Mouse (Mus musculus) myocyte (in vitro differentiated cells): ENCODE measurements around the gene AI464131.

ENCODE experiments used
- CEBPB ChIP-seq: IDR thresholded peaks from 2 replicates; pipeline ENCODE4 v1.6.1; 2011; ENCODE audit warnings: mild to moderate bottlenecking, moderate library complexity; ENCODE audit not compliant: poor library complexity, insufficient read depth, severe bottlenecking
- E2F4 ChIP-seq: IDR thresholded peaks from one replicate; pipeline ENCODE4 v1.6.1; 2011; ENCODE audit warnings: mild to moderate bottlenecking, control low read depth, moderate library complexity; ENCODE audit not compliant: insufficient read depth
- MYOG ChIP-seq, 3 experiments: IDR thresholded peaks; one replicate each; pipeline ENCODE4 v1.6.1; 2011; ENCODE audit warnings: control low read depth in 2 of 3, low read depth in 2 of 3, mild to moderate bottlenecking in 2 of 3; ENCODE audit not compliant: insufficient read length in 2 of 3, control insufficient read depth in 1 of 3, insufficient read depth in 1 of 3
- POLR2A ChIP-seq: IDR thresholded peaks from one replicate; pipeline ENCODE4 v1.6.1; 2011; ENCODE audit warnings: low read depth, mild to moderate bottlenecking, control low read depth, moderate library complexity; ENCODE audit not compliant: insufficient read length
- POLR2AphosphoS2 ChIP-seq: IDR thresholded peaks from one replicate; pipeline ENCODE4 v1.6.1; 2011; ENCODE audit warnings: low read depth, control low read depth; ENCODE audit not compliant: insufficient read length
- REST ChIP-seq: IDR thresholded peaks from one replicate; pipeline ENCODE4 v1.6.1; 2011; ENCODE audit warnings: mild to moderate bottlenecking, control low read depth, moderate library complexity; ENCODE audit not compliant: insufficient read depth, insufficient read length
- TCF12 ChIP-seq: IDR thresholded peaks from one replicate; pipeline ENCODE4 v1.6.1; 2011; ENCODE audit warnings: mild to moderate bottlenecking, control low read depth; ENCODE audit not compliant: poor library complexity, insufficient read depth, severe bottlenecking
- TCF3 ChIP-seq: IDR thresholded peaks from one replicate; pipeline ENCODE4 v1.6.1; 2011; ENCODE audit warnings: low read depth, control low read depth; ENCODE audit not compliant: insufficient read length
- USF1 ChIP-seq: IDR thresholded peaks from one replicate; pipeline ENCODE4 v1.6.1; 2011; ENCODE audit warnings: low read depth, mild to moderate bottlenecking, control low read depth, moderate library complexity

DNA sequence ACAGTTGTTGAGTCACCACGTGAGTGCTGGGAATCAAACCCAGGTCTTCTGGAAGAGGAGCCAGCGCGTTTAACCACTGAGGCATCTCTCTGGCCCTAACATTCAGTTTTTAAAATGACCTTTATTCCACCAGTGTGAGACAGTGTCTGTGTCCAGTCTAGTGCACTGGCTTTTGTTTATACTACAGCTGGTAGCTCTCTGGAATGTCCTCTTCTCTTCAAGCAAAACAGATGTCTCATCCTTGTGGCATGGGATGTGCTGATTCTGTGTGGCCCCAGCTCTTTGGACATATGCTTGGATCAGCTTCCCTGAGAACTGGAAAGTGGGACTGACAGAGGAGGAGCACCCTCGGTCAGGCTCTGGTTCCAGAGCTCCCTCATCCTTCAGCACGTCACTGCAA lies 32.0 kb upstream of the AI464131 start:
- TF ChIP-seq POLR2A = no peak
- no peak for TF ChIP-seq TCF3
- TF ChIP-seq E2F4 = no peak
- TF ChIP-seq POLR2AphosphoS2 = no peak
- TF ChIP-seq MYOG (IDR thresholded peaks at IDR 0.05; ENCODE audit: control insufficient read depth in 1 of 3, insufficient read depth in 1 of 3, insufficient read length in 2 of 3, low read depth in 2 of 3) = no peak
- TF ChIP-seq REST = no peak
- TF ChIP-seq TCF12 = no peak
- TF ChIP-seq USF1 = no peak
- TF ChIP-seq CEBPB = no peak
